Mouse (Mus musculus) intestine, postnatal 0 days (tissue): ENCODE measurements around the gene Pomgnt2. TPM values are rescaled to one million over a fixed set of nuclear protein-coding genes. Genes with fewer than 3 reads are reported as not detected.

Experiments
- ATAC-seq: fragments of 200-750 bp; cut with Nextera tagmentation; 2 replicates; pipeline ENCODE4 v1.8.0; 2017; ENCODE audit warnings: mild to moderate bottlenecking, moderate TSS enrichment, moderate library complexity
- H3K27ac ChIP-seq: fragments of 300-500 bp; sonication (generic); 2 replicates; pipeline ENCODE4 v1.5.1; 2014; ENCODE audit warnings: mild to moderate bottlenecking, low read depth, low read length, moderate library complexity
- H3K27me3 ChIP-seq: fragments of 300-500 bp; sonication (generic); replicated peaks from 2 replicates; pipeline ENCODE4 v1.6.1; 2014; ENCODE audit warnings: low read length, mixed read lengths; ENCODE audit not compliant: control insufficient read depth, insufficient read depth
- H3K36me3 ChIP-seq: fragments of 300-500 bp; sonication (generic); 2 replicates; pipeline ENCODE4 v1.6.1; 2014; ENCODE audit warnings: mild to moderate bottlenecking, moderate library complexity; ENCODE audit not compliant: control insufficient read depth, insufficient read depth
- H3K4me1 ChIP-seq: fragments of 300-500 bp; sonication (generic); replicated peaks from 2 replicates; pipeline ENCODE4 v1.6.1; 2014; ENCODE audit warnings: antibody characterized with exemption, low read length, mixed read lengths; ENCODE audit not compliant: control insufficient read depth, insufficient read depth
- H3K4me2 ChIP-seq: fragments of 300-500 bp; sonication (generic); replicated peaks from 2 replicates; pipeline ENCODE4 v1.6.1; 2014; ENCODE audit warnings: low read depth, mild to moderate bottlenecking, moderate library complexity
- H3K4me3 ChIP-seq: fragments of 300-500 bp; sonication (generic); 2 replicates; pipeline ENCODE4 v1.5.1; 2014; ENCODE audit warnings: low read depth, low read length
- H3K9ac ChIP-seq: fragments of 300-500 bp; sonication (generic); 2 replicates; pipeline ENCODE4 v1.6.1; 2014; ENCODE audit warnings: mild to moderate bottlenecking, low read depth, low read length
- H3K9me3 ChIP-seq: fragments of 300-500 bp; sonication (generic); 2 replicates; pipeline ENCODE4 v1.6.1; 2016; ENCODE audit warnings: mixed run types; ENCODE audit not compliant: control insufficient read depth
- CTCF ChIP-seq: sonication (generic); IDR thresholded peaks from 2 replicates; pipeline ENCODE4 v1.5.1; 2016; ENCODE audit warnings: low read depth, mild to moderate bottlenecking, control low read depth, antibody characterized with exemption, moderate library complexity
- WGBS: fragments of 180-500 bp; shearing (Covaris S2); extraction: QIAGEN DNeasy Blood & Tissue Kit; methylation state at CpG from one replicate; pipeline ENCODE4 v1.1.7; 2014; 5-methylcytosine and 5-hydroxymethylcytosine counted together
- polyA plus RNA-seq: library from polyadenylated mRNA; unstranded; fragments of >200 nt; fragmentation: Nextera tagmentation; extraction: Ambion mirVana; gene quantifications from 2 replicates; pipeline ENCODE4 v1.2.1, GENCODE M21; 2015

The Pomgnt2 gene
- polyA plus RNA-seq, 1 experiment from 2014 or later = 7.3 TPM

GRCm38 (mm10) chr9:122030706-122031105, 33.8 kb upstream of the Pomgnt2 start:
- no peaks in the 10 kb centered on the region for H3K36me3 ChIP-seq
- no peaks in the 10 kb centered on the region for H3K27me3 ChIP-seq
- H3K4me2 ChIP-seq = no peak overlapping the region
- no peak overlapping the region for H3K27ac ChIP-seq
- H3K9me3 ChIP-seq = no peaks in the 10 kb centered on the region
- WGBS = 52% methylated on average over 5 of the region's 5 CpGs
- no peak overlapping the region for H3K9ac ChIP-seq
- no peak for TF ChIP-seq CTCF
- 0 out of 2 replicates have a peak, but pooled peaks cover 3% of the 10 kb centered on the region for H3K4me1 ChIP-seq
- no peak overlapping the region for H3K4me3 ChIP-seq
- ATAC-seq = no peak

GRCm38 (mm10) chr9:122029765-122030164, 32.9 kb upstream of the Pomgnt2 start:
- Histone ChIP-seq H3K9ac (no peak overlapping the region), H3K27me3 (no peaks in the 10 kb centered on the region), H3K4me2 (no peak overlapping the region), H3K9me3 (no peaks in the 10 kb centered on the region), H3K4me3 (no peak overlapping the region), H3K4me1 (0 out of 2 replicates have a peak, but pooled peaks cover 3% of the 10 kb centered on the region), H3K27ac (no peak overlapping the region), H3K36me3 (no peaks in the 10 kb centered on the region)
- TF ChIP-seq CTCF = no peak
- 91% methylated on average over 7 of the region's 7 CpGs for WGBS
- no peak for ATAC-seq

GRCm38 (mm10) chr9:122027914-122028745, 31.2 kb upstream of the Pomgnt2 start:
- ATAC-seq = no peak
- Histone ChIP-seq H3K27ac (peak overlapping the region; percentile 54), H3K4me2 (no peak overlapping the region), H3K9me3 (no peaks in the 10 kb centered on the region), H3K9ac (no peak overlapping the region), H3K4me3 (no peak overlapping the region), H3K36me3 (no peaks in the 10 kb centered on the region), H3K27me3 (no peaks in the 10 kb centered on the region), H3K4me1 (0 out of 2 replicates have a peak, but pooled peaks cover 3% of the 10 kb centered on the region)
- WGBS = 56% methylated on average over 11 of the region's 11 CpGs
- no peak for TF ChIP-seq CTCF

GRCm38 (mm10) chr9:122027081-122027913, 30.4 kb upstream of the Pomgnt2 start:
- 62% methylated on average over 6 of the region's 6 CpGs for WGBS
- Histone ChIP-seq H3K4me2 (no peak overlapping the region), H3K27me3 (no peaks in the 10 kb centered on the region), H3K27ac (peak overlapping the region; percentile 12; the same call in 1 of the 2 replicates), H3K9me3 (no peaks in the 10 kb centered on the region), H3K9ac (no peak overlapping the region), H3K36me3 (no peaks in the 10 kb centered on the region), H3K4me3 (no peak overlapping the region), H3K4me1 (0 out of 2 replicates have a peak, but pooled peaks cover 3% of the 10 kb centered on the region)
- TF ChIP-seq CTCF = no peak
- no peak for ATAC-seq

- 0 out of 2 replicates have a peak, but pooled peaks cover 3% of the 10 kb centered on the region for H3K4me1 ChIP-seq
- no peak overlapping the region for H3K4me3 ChIP-seq
- no peak overlapping the region for H3K27ac ChIP-seq
- H3K36me3 ChIP-seq = no peaks in the 10 kb centered on the region
- no peaks in the 10 kb centered on the region for H3K9me3 ChIP-seq
- H3K27me3 ChIP-seq = no peaks in the 10 kb centered on the region
- no peak overlapping the region for H3K4me2 ChIP-seq
- WGBS = 38% methylated on average over 7 of the region's 7 CpGs
- TF ChIP-seq CTCF = no peak
- ATAC-seq = no peak
- no peak overlapping the region for H3K9ac ChIP-seq
These were observed 29.1 kb upstream of the Pomgnt2 start for GRCm38 (mm10) chr9:122025855-122026590.

- no peak overlapping the region for H3K4me2 ChIP-seq
- H3K4me3 ChIP-seq = no peak overlapping the region
- H3K27ac ChIP-seq = no peak overlapping the region
- no peaks in the 10 kb centered on the region for H3K27me3 ChIP-seq
- ATAC-seq = no peak
- H3K9ac ChIP-seq = no peak overlapping the region
- 93% methylated on average over 6 of the region's 6 CpGs for WGBS
- no peak for TF ChIP-seq CTCF
- H3K36me3 ChIP-seq = no peaks in the 10 kb centered on the region
- H3K9me3 ChIP-seq = no peaks in the 10 kb centered on the region
- 0 out of 2 replicates have a peak, but pooled peaks cover 3% of the 10 kb centered on the region for H3K4me1 ChIP-seq
These were observed 27.5 kb upstream of the Pomgnt2 start for GRCm38 (mm10) chr9:122024419-122024818.
